Mouse (Mus musculus) CH12.LX (cell line): ENCODE measurements at regions not wholly inside any gene's neighbourhood (a gene's known extent, or its start where the extent isn't known, plus 50 kb on each side); places are given as distances from the start of the nearest gene placed in this dataset.

Source experiments
- DNase-seq: peaks from one replicate; pipeline ENCODE4 v3.0.0-alpha.2; 2013; ENCODE audit errors: extremely low read depth
- H3K27ac ChIP-seq: 2 replicates; pipeline ENCODE4 v1.5.1; 2012; ENCODE audit warnings: low read depth, mild to moderate bottlenecking, control low read depth, moderate library complexity; ENCODE audit not compliant: insufficient read depth
- H3K27me3 ChIP-seq: replicated peaks from 2 replicates; pipeline ENCODE3; 2012; ENCODE audit warnings: inconsistent platforms
- H3K36me3 ChIP-seq, 2 experiments: replicated peaks in 1 of 2; 2 replicates each; pipeline versions ENCODE3 to v1.6.1; 2012; ENCODE audit warnings: inconsistent platforms in 1 of 2, low read length in 1 of 2, mild to moderate bottlenecking in 1 of 2, mixed read lengths in 1 of 2, moderate library complexity in 1 of 2; ENCODE audit not compliant: control insufficient read depth in 1 of 2, insufficient read depth in 1 of 2
- H3K4me1 ChIP-seq, 2 experiments: 2 replicates each; pipeline ENCODE4 v1.6.1; 2012; ENCODE audit warnings: inconsistent platforms in 1 of 2, moderate library complexity in 1 of 2; ENCODE audit not compliant: insufficient read depth in 2 of 2, control insufficient read depth in 1 of 2
- H3K4me2 ChIP-seq: 2 replicates; pipeline ENCODE4 v1.6.1; 2012; ENCODE audit warnings: low read depth, mild to moderate bottlenecking, control low read depth; ENCODE audit not compliant: poor library complexity, insufficient read depth, severe bottlenecking
- H3K4me3 ChIP-seq, 3 experiments: fragments of 150-350 bp in 1 of 3; sonication (generic) in 1 of 3; replicated peaks in 1 of 3; 2 replicates each; pipeline versions ENCODE3 to v1.5.1; 2011 to 2012; ENCODE audit warnings: low read depth in 2 of 3, low read length in 2 of 3, mild to moderate bottlenecking in 2 of 3, moderate library complexity in 2 of 3, control low read depth in 1 of 3, improper control_type of control experiment in 1 of 3, inconsistent platforms in 1 of 3, mixed read lengths in 1 of 3; ENCODE audit not compliant: poor library complexity in 1 of 3
- H3K79me2 ChIP-seq: replicated peaks from 2 replicates; pipeline ENCODE4 v1.6.1; 2012; ENCODE audit warnings: mild to moderate bottlenecking, moderate library complexity; ENCODE audit not compliant: control insufficient read depth, poor library complexity, insufficient read depth, severe bottlenecking; ENCODE audit errors: extremely low read depth
- H3K9ac ChIP-seq: 2 replicates; pipeline ENCODE4 v1.6.1; 2012; ENCODE audit warnings: low read depth, mild to moderate bottlenecking, control low read depth, moderate library complexity; ENCODE audit not compliant: insufficient read depth
- H3K9me3 ChIP-seq: replicated peaks from 2 replicates; pipeline ENCODE3; 2012; ENCODE audit warnings: low read length, inconsistent platforms, mixed read lengths
- BHLHE40 ChIP-seq: IDR thresholded peaks from 2 replicates; pipeline ENCODE4 v1.6.1; 2011; ENCODE audit warnings: mild to moderate bottlenecking, low read depth, low read length, improper control_type of control experiment
- E2F4 ChIP-seq: IDR thresholded peaks from 2 replicates; pipeline ENCODE4 v1.6.1; 2011; ENCODE audit warnings: low read depth, low read length, improper control_type of control experiment; ENCODE audit not compliant: insufficient replicate concordance
- ELF1 ChIP-seq: IDR thresholded peaks from 2 replicates; pipeline ENCODE4 v1.6.1; 2014; ENCODE audit warnings: low read depth, mild to moderate bottlenecking, inconsistent platforms, low read length, improper control_type of control experiment
- EP300 ChIP-seq: IDR thresholded peaks from 2 replicates; pipeline ENCODE4 v1.6.1; 2011; ENCODE audit warnings: low read length, improper control_type of control experiment
- ETS1 ChIP-seq: conservative IDR thresholded peaks from 2 replicates; pipeline ENCODE4 v1.6.1; 2012; ENCODE audit warnings: low read depth, mild to moderate bottlenecking, inconsistent platforms, low read length, improper control_type of control experiment, moderate library complexity
- HCFC1 ChIP-seq: IDR thresholded peaks from 2 replicates; pipeline ENCODE4 v1.6.1; 2012; ENCODE audit warnings: low read depth, mild to moderate bottlenecking, inconsistent platforms, low read length, improper control_type of control experiment
- IRF4 ChIP-seq: IDR thresholded peaks from 2 replicates; pipeline ENCODE4 v1.6.1; 2014; ENCODE audit warnings: low read depth, mild to moderate bottlenecking, inconsistent platforms, low read length, improper control_type of control experiment
- JUN ChIP-seq: IDR thresholded peaks from 2 replicates; pipeline ENCODE4 v1.6.1; 2011; ENCODE audit warnings: low read depth, mild to moderate bottlenecking, low read length, improper control_type of control experiment, moderate library complexity; ENCODE audit not compliant: insufficient read depth
- MEF2A ChIP-seq: IDR thresholded peaks from 2 replicates; pipeline ENCODE4 v1.6.1; 2014; ENCODE audit warnings: low read depth, mild to moderate bottlenecking, inconsistent platforms, low read length, improper control_type of control experiment, borderline replicate concordance
- MYC ChIP-seq: IDR thresholded peaks from 2 replicates; pipeline ENCODE4 v1.6.1; 2011; ENCODE audit warnings: low read depth, mild to moderate bottlenecking, improper control_type of control experiment, low read length
- PAX5 ChIP-seq: IDR thresholded peaks from 2 replicates; pipeline ENCODE4 v1.6.1; 2012; ENCODE audit warnings: low read length, inconsistent platforms, mixed read lengths
- POLR2A ChIP-seq: IDR thresholded peaks from 2 replicates; pipeline ENCODE4 v1.6.1; 2011; ENCODE audit warnings: low read depth, mild to moderate bottlenecking, improper control_type of control experiment, low read length
- RCOR1 ChIP-seq: conservative IDR thresholded peaks from 2 replicates; pipeline ENCODE4 v1.6.1; 2012; ENCODE audit warnings: low read depth, mild to moderate bottlenecking, inconsistent platforms, low read length, improper control_type of control experiment
- TBP ChIP-seq: conservative IDR thresholded peaks from 2 replicates; pipeline ENCODE4 v1.6.1; 2011; ENCODE audit warnings: low read depth, low read length, improper control_type of control experiment
- TCF12 ChIP-seq: IDR thresholded peaks from 2 replicates; pipeline ENCODE4 v1.6.1; 2014; ENCODE audit warnings: low read depth, mild to moderate bottlenecking, inconsistent platforms, low read length, improper control_type of control experiment
- USF1 ChIP-seq: IDR thresholded peaks from 2 replicates; pipeline ENCODE4 v1.6.1; 2014; ENCODE audit warnings: low read depth, mild to moderate bottlenecking, inconsistent platforms, low read length, improper control_type of control experiment
- ZKSCAN1 ChIP-seq: IDR thresholded peaks from 2 replicates; pipeline ENCODE4 v1.6.1; 2012; ENCODE audit warnings: low read depth, inconsistent platforms, low read length, improper control_type of control experiment, borderline replicate concordance
- ZNF384 ChIP-seq: IDR thresholded peaks from 2 replicates; pipeline ENCODE4 v1.6.1; 2012; ENCODE audit warnings: low read depth, low read length, improper control_type of control experiment, inconsistent platforms
- dilution Hi-C: fragments of 300-500 bp; cut with MboI; formaldehyde crosslinking; loops from 2 replicates; pipeline ENCODE4 v1.14.3; 2020; ENCODE audit warnings: low sequenced_read_pairs; ENCODE audit not compliant: extremely low pct_unique_long_range_greater_than_20kb, extremely low pct_ligation_motif_present
- in situ Hi-C: fragments of 300-500 bp; cut with MboI; formaldehyde crosslinking; loops from 3 replicates; pipeline ENCODE4 v1.14.3; 2019; ENCODE audit warnings: low sequenced_read_pairs, low pct_ligation_motif_present, low pct_unique_long_range_greater_than_20kb, mixed read lengths

DNA sequence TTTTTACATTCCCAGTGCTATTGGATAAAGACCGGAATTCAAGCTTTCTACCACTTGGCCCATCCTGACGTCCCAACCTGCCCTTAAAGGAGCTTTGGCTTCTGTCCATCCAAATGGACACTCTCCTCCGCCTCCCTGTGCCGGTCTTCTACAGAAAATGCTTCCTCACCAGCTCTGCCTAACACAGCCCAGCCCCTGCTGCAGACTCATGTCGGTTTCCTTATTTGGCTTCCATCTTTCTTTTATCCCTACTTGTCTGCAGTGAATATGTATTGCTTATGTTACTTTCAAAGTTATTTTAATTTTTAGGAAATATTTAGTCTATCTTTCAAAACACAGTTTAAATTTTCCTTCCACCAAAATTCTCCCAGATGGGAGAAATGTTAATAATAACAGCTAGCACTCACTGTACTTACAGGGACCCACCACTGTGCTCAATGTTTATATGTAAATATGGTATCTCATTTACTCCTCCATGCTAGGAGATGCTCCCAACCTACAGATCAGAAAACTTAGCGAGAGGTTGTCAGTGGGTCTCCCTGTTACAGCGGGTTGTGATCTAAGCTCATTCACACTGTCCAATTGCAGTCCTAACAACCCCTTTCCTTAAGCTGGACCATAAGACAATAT lies 118.6 kb downstream of the Sptssa start:
- dilution Hi-C loops, result no loop called here

DNA sequence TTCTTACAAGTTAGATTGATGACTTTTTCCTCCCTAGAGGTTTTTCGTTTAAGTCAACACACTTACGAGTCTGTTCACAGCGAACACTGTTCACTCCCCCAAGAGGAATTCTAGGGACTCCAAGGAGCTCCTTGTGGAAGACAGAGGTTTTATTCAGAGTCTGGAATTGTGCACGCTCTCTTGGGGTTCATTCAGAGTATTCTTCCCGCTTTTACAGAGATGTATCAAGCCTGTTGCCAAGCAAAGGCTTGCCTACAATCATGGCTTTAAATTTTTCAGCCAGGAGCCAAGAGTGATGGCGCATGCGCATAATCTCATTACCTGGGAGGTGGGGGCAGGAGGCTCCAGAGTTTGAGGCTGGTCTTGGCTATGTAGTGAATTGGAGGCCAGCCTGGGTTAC lies 119.4 kb downstream of the Sptssa start:
- Histone ChIP-seq H3K4me1 (peaks cover 0 to 3% of the 10 kb centered on the region in 2 experiments; a peak in 2 of 4 replicates), H3K9me3 (peaks cover 2% of the 10 kb centered on the region), H3K79me2 (no peaks in the 10 kb centered on the region), H3K4me2 (no peak overlapping the region), H3K9ac (no peak overlapping the region), H3K27ac (no peak overlapping the region), H3K4me3 (no peak overlapping the region), H3K36me3 (no peaks in the 10 kb centered on the region), H3K27me3 (no peaks in the 10 kb centered on the region)
- DNase-seq, result no peak
- in situ Hi-C loops, result no loop called here
- TF ChIP-seq ETS1 (no peak), EP300 (no peak), TCF12 (no peak), RCOR1 (no peak), USF1 (no peak), TBP (no peak), MYC (no peak), POLR2A (no peak), ZKSCAN1 (no peak), ZNF384 (no peak), IRF4 (no peak)
- dilution Hi-C loops, result no loop called here

More for the DNA sequence above, 118.6 kb downstream of the Sptssa start:
- no peaks in the 10 kb centered on the region for H3K36me3 ChIP-seq
- H3K4me2 ChIP-seq, result no peak overlapping the region
- no peak overlapping the region for H3K27ac ChIP-seq
- DNase-seq, result no peak
- H3K9ac ChIP-seq, result no peak overlapping the region
- no peak overlapping the region for H3K4me3 ChIP-seq
- in situ Hi-C loops, result no loop called here
- no peaks in the 10 kb centered on the region for H3K27me3 ChIP-seq
- peaks cover 0 to 3% of the 10 kb centered on the region in 2 experiments; a peak in 2 of 4 replicates for H3K4me1 ChIP-seq
- no peaks in the 10 kb centered on the region for H3K79me2 ChIP-seq
- no peak for TF ChIP-seq ZNF384
- TF ChIP-seq USF1, result no peak
- TF ChIP-seq HCFC1, result no peak
- TF ChIP-seq JUN, result no peak
- no peak for TF ChIP-seq E2F4
- TF ChIP-seq TBP, result no peak
- no peak for TF ChIP-seq ELF1
- TF ChIP-seq PAX5, result no peak
- no peak for TF ChIP-seq BHLHE40
- no peak for TF ChIP-seq MEF2A
- peaks cover 2% of the 10 kb centered on the region for H3K9me3 ChIP-seq
